Mouse (Mus musculus): Measurements from ENCODE around the gene Phc3. TPM values are rescaled to one million over a fixed set of nuclear protein-coding genes. Genes with fewer than 3 reads are reported as not detected.

Phc3 gene
- polyA plus RNA-seq, 1 experiment from 2014 or later: 6.7 TPM

DNA sequence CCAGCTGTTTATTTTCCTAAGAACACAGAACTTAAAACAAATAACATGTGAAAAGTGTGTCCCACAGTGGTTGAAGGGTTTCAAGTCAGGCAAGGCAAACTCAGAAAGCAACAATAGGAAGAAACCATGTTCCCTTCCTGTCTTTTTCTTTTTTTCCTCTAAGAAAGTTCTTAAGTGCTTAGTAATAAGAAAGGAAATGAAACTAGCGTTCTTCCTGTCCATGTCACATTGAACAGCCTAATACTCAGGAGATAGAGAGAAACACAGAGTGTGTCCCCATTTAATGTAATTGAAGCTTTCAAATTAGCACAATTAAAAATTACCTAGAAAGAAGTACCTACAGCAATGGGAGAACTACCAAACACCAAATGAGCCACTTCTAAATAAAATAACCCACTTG is 64.6 kb downstream of the Phc3 start:
- H3K4me3 ChIP-seq (ENCODE audit: low read length): no peak overlapping the region
- H3K4me2 ChIP-seq (ENCODE audit: low read depth, low read length): no peak overlapping the region
- no peaks in the 10 kb centered on the region for H3K9me3 ChIP-seq (ENCODE audit: control insufficient read depth, low read length)
- H3K36me3 ChIP-seq (ENCODE audit: control insufficient read depth, insufficient read depth, low read length): peaks cover 21% of the 10 kb centered on the region
- H3K9ac ChIP-seq (ENCODE audit: low read length): no peak overlapping the region
- ATAC-seq (ENCODE audit: low read depth): no peak
- H3K4me1 ChIP-seq (replicated peaks; ENCODE audit: control insufficient read depth, insufficient read depth, low read length): no peaks in the 10 kb centered on the region
- WGBS: 66% methylated on average over 1 of the region's 1 CpGs
- no peaks in the 10 kb centered on the region for H3K27me3 ChIP-seq (ENCODE audit: control insufficient read depth, insufficient read depth, low read depth, low read length)
- H3K27ac ChIP-seq (ENCODE audit: low read length): no peak overlapping the region

DNA sequence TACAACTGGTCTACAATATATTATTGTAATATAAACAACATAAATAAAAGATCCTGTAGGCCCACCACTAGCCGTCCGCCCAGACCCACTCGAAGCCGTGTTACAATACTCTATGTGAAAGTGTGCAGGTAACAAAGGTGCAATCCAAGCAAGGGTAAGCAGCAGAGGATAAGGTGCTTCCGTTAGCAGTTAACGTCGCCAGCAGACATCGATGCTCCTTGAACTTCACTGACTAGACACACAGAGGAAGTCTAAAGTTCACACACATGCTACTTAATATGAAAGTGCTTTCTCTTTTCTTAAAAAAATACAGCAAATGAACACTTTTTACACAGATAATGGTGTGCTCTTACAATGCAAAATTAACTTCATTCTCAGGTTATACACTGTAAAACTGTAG is 69.8 kb downstream of the Phc3 start:
- Histone ChIP-seq H3K4me2 (ENCODE audit: low read depth, low read length) (no peak overlapping the region), H3K36me3 (ENCODE audit: control insufficient read depth, insufficient read depth, low read length) (peaks cover 14% of the 10 kb centered on the region), H3K27ac (ENCODE audit: low read length) (no peak overlapping the region), H3K9ac (ENCODE audit: low read length) (no peak overlapping the region), H3K27me3 (ENCODE audit: control insufficient read depth, insufficient read depth, low read depth, low read length) (no peaks in the 10 kb centered on the region), H3K4me3 (ENCODE audit: low read length) (no peak overlapping the region), H3K9me3 (ENCODE audit: control insufficient read depth, low read length) (no peaks in the 10 kb centered on the region), H3K4me1 (replicated peaks; ENCODE audit: control insufficient read depth, insufficient read depth, low read length) (peaks cover 5% of the 10 kb centered on the region; the same call in 1 of the 2 replicates)
- WGBS: 91% methylated on average over 8 of the region's 8 CpGs
- no peak for ATAC-seq (ENCODE audit: low read depth)

GRCm38 (mm10) chr3:30896721-30897120 is 72.5 kb downstream of the Phc3 start:
- H3K9ac ChIP-seq (ENCODE audit: low read length): no peak overlapping the region
- H3K27me3 ChIP-seq (ENCODE audit: control insufficient read depth, insufficient read depth, low read depth, low read length): no peaks in the 10 kb centered on the region
- peaks cover 16% of the 10 kb centered on the region for H3K36me3 ChIP-seq (ENCODE audit: control insufficient read depth, insufficient read depth, low read length)
- no peak overlapping the region for H3K27ac ChIP-seq (ENCODE audit: low read length)
- no peak overlapping the region for H3K4me2 ChIP-seq (ENCODE audit: low read depth, low read length)
- H3K9me3 ChIP-seq (ENCODE audit: control insufficient read depth, low read length): no peaks in the 10 kb centered on the region
- H3K4me3 ChIP-seq (ENCODE audit: low read length): no peak overlapping the region
- ATAC-seq (ENCODE audit: low read depth): peak; percentile 92
- 45% methylated on average over 5 of the region's 5 CpGs for WGBS
- H3K4me1 ChIP-seq (replicated peaks; ENCODE audit: control insufficient read depth, insufficient read depth, low read length): peaks cover 5% of the 10 kb centered on the region; the same call in 1 of the 2 replicates

DNA sequence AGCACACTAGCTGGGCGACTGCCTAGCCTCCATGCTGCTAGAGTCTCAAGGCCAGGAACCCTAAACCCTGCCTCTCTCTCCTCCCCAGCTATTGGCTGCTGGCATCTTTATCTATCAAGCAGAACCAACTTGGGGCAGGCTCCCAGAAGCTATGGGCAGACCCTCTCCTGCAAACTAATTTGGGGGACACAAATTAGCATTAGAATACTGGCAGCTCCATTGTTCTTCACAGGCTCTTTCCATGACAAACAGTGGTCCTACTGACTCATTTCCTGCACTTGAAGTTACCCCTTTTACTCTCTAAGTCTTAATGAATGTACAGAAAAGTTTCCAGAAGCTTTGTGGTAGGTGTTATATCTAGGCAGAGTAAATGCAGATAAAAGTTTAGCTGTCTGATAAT is 80.2 kb downstream of the Phc3 start:
- no peak overlapping the region for H3K27ac ChIP-seq (ENCODE audit: low read length)
- no peaks in the 10 kb centered on the region for H3K27me3 ChIP-seq (ENCODE audit: control insufficient read depth, insufficient read depth, low read depth, low read length)
- no peak for ATAC-seq (ENCODE audit: low read depth)
- no peak overlapping the region for H3K4me2 ChIP-seq (ENCODE audit: low read depth, low read length)
- no peaks in the 10 kb centered on the region for H3K9me3 ChIP-seq (ENCODE audit: control insufficient read depth, low read length)
- no peak overlapping the region for H3K4me3 ChIP-seq (ENCODE audit: low read length)
- H3K9ac ChIP-seq (ENCODE audit: low read length): no peak overlapping the region
- 47% methylated on average over 1 of the region's 1 CpGs for WGBS
- no peaks in the 10 kb centered on the region for H3K4me1 ChIP-seq (replicated peaks; ENCODE audit: control insufficient read depth, insufficient read depth, low read length)
- peaks cover 3% of the 10 kb centered on the region; the same call in 1 of the 2 replicates for H3K36me3 ChIP-seq (ENCODE audit: control insufficient read depth, insufficient read depth, low read length)

DNA sequence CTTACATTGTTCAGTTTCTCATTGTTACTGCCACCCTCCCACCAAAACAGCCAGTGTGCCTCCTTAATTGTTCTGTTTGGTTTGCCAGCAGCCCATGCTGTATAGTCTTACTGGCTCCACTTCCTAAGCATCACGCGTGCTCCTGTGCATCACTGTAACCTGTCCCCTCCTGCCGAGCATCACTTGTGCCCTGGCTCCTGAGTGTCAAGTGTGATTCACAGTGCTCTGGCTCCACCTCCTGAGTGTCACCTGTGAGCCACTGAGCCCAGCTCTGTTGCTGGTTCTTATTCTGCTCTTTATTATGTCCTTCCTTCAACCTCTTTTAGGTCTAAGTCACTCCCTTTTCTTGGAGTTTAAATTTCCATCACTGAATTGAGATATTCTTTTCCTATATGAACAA is 81.8 kb downstream of the Phc3 start:
- no peak overlapping the region for H3K4me2 ChIP-seq (ENCODE audit: low read depth, low read length)
- no peak overlapping the region for H3K4me3 ChIP-seq (ENCODE audit: low read length)
- no peak overlapping the region for H3K9ac ChIP-seq (ENCODE audit: low read length)
- ATAC-seq (ENCODE audit: low read depth): no peak
- H3K4me1 ChIP-seq (replicated peaks; ENCODE audit: control insufficient read depth, insufficient read depth, low read length): no peaks in the 10 kb centered on the region
- H3K36me3 ChIP-seq (ENCODE audit: control insufficient read depth, insufficient read depth, low read length): peaks cover 1% of the 10 kb centered on the region; the same call in 1 of the 2 replicates
- WGBS: 77% methylated on average over 3 of the region's 3 CpGs
- H3K27ac ChIP-seq (ENCODE audit: low read length): no peak overlapping the region
- H3K27me3 ChIP-seq (ENCODE audit: control insufficient read depth, insufficient read depth, low read depth, low read length): no peaks in the 10 kb centered on the region
- H3K9me3 ChIP-seq (ENCODE audit: control insufficient read depth, low read length): no peaks in the 10 kb centered on the region

- Histone ChIP-seq H3K36me3 (ENCODE audit: control insufficient read depth, insufficient read depth, low read length) (no peaks in the 10 kb centered on the region), H3K9ac (ENCODE audit: low read length) (no peak overlapping the region), H3K27ac (ENCODE audit: low read length) (no peak overlapping the region), H3K27me3 (ENCODE audit: control insufficient read depth, insufficient read depth, low read depth, low read length) (no peaks in the 10 kb centered on the region), H3K4me1 (replicated peaks; ENCODE audit: control insufficient read depth, insufficient read depth, low read length) (no peaks in the 10 kb centered on the region), H3K4me2 (ENCODE audit: low read depth, low read length) (no peak overlapping the region), H3K4me3 (ENCODE audit: low read length) (no peak overlapping the region), H3K9me3 (ENCODE audit: control insufficient read depth, low read length) (no peaks in the 10 kb centered on the region)
- WGBS: 67% methylated on average over 6 of the region's 6 CpGs
- no peak for ATAC-seq (ENCODE audit: low read depth)
Observed at GRCm38 (mm10) chr3:30876709-30877108, 92.5 kb downstream of the Phc3 start.

DNA sequence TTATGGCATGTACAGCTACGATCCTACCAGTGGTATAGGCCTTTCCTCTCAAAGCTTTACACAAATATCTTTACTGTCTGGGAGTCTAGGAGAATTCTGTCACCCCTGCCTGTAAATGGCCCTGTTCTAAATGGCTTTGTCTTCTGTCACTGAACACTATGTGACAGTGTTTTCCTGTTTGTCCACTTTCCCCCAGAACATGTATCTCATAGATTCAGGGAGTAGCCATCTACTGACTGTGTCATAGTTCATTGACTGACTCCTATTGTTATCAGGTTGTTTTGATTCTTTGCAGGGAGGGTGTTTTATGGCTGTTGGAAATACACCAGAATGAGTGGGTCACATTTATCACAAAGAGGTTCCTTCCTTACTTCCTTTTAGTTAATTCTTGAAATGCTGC is 99.2 kb downstream of the Phc3 start:
- 0 out of 2 replicates have a peak, but pooled peaks cover 4% of the 10 kb centered on the region for H3K4me1 ChIP-seq (replicated peaks; ENCODE audit: control insufficient read depth, insufficient read depth, low read length)
- no peaks in the 10 kb centered on the region for H3K36me3 ChIP-seq (ENCODE audit: control insufficient read depth, insufficient read depth, low read length)
- H3K9ac ChIP-seq (ENCODE audit: low read length): no peak overlapping the region
- H3K4me3 ChIP-seq (ENCODE audit: low read length): no peak overlapping the region
- ATAC-seq (ENCODE audit: low read depth): no peak
- no peak overlapping the region for H3K4me2 ChIP-seq (ENCODE audit: low read depth, low read length)
- H3K9me3 ChIP-seq (ENCODE audit: control insufficient read depth, low read length): no peaks in the 10 kb centered on the region
- no peak overlapping the region for H3K27ac ChIP-seq (ENCODE audit: low read length)
- WGBS: 82% methylated on average over 1 of the region's 1 CpGs
- H3K27me3 ChIP-seq (ENCODE audit: control insufficient read depth, insufficient read depth, low read depth, low read length): no peaks in the 10 kb centered on the region

GRCm38 (mm10) chr3:30868625-30869024 is 100.6 kb downstream of the Phc3 start:
- Histone ChIP-seq H3K4me2 (ENCODE audit: low read depth, low read length) (no peak overlapping the region), H3K9me3 (ENCODE audit: control insufficient read depth, low read length) (no peaks in the 10 kb centered on the region), H3K9ac (ENCODE audit: low read length) (no peak overlapping the region), H3K27ac (ENCODE audit: low read length) (no peak overlapping the region), H3K4me1 (replicated peaks; ENCODE audit: control insufficient read depth, insufficient read depth, low read length) (0 out of 2 replicates have a peak, but pooled peaks cover 4% of the 10 kb centered on the region), H3K27me3 (ENCODE audit: control insufficient read depth, insufficient read depth, low read depth, low read length) (no peaks in the 10 kb centered on the region), H3K4me3 (ENCODE audit: low read length) (no peak overlapping the region), H3K36me3 (ENCODE audit: control insufficient read depth, insufficient read depth, low read length) (no peaks in the 10 kb centered on the region)
- 61% methylated on average over 5 of the region's 5 CpGs for WGBS
- ATAC-seq (ENCODE audit: low read depth): no peak

DNA sequence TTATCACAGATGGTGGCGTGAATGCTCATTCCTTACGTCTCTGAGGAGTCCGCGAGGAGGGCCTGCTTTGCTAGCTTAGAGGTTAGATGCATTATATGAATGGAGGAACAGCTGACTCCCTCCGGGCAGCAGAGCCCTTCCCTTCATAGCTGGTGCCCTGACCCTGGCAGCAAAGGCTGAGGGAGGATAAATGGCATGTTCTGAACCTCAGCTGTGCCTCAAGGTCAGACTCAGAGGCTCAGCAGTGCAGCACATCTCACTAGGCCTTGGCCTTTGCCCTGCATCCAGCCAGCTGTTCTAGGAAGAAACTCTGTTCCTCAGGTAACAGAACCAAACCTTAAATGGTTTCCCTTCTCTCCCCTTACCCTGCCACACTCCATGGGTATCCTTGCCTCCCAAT is 101.0 kb downstream of the Phc3 start:
- Histone ChIP-seq H3K27ac (ENCODE audit: low read length) (no peak overlapping the region), H3K9me3 (ENCODE audit: control insufficient read depth, low read length) (no peaks in the 10 kb centered on the region), H3K27me3 (ENCODE audit: control insufficient read depth, insufficient read depth, low read depth, low read length) (no peaks in the 10 kb centered on the region), H3K4me2 (ENCODE audit: low read depth, low read length) (no peak overlapping the region), H3K4me1 (replicated peaks; ENCODE audit: control insufficient read depth, insufficient read depth, low read length) (0 out of 2 replicates have a peak, but pooled peaks cover 4% of the 10 kb centered on the region), H3K36me3 (ENCODE audit: control insufficient read depth, insufficient read depth, low read length) (no peaks in the 10 kb centered on the region), H3K9ac (ENCODE audit: low read length) (no peak overlapping the region), H3K4me3 (ENCODE audit: low read length) (no peak overlapping the region)
- 51% methylated on average over 5 of the region's 5 CpGs for WGBS
- ATAC-seq (ENCODE audit: low read depth): no peak

GRCm38 (mm10) chr3:30864640-30865039 is 104.6 kb downstream of the Phc3 start:
- Histone ChIP-seq H3K4me2 (ENCODE audit: low read depth, low read length) (no peak overlapping the region), H3K9ac (ENCODE audit: low read length) (no peak overlapping the region), H3K4me1 (replicated peaks; ENCODE audit: control insufficient read depth, insufficient read depth, low read length) (0 out of 2 replicates have a peak, but pooled peaks cover 4% of the 10 kb centered on the region), H3K36me3 (ENCODE audit: control insufficient read depth, insufficient read depth, low read length) (no peaks in the 10 kb centered on the region), H3K27me3 (ENCODE audit: control insufficient read depth, insufficient read depth, low read depth, low read length) (no peaks in the 10 kb centered on the region), H3K4me3 (ENCODE audit: low read length) (no peak overlapping the region), H3K9me3 (ENCODE audit: control insufficient read depth, low read length) (no peaks in the 10 kb centered on the region), H3K27ac (ENCODE audit: low read length) (no peak overlapping the region)
- WGBS: 65% methylated on average over 1 of the region's 1 CpGs
- ATAC-seq (ENCODE audit: low read depth): no peak
